Mouse (Mus musculus) ES-E14 (cell line): ENCODE measurements around the gene Cadps2.

Experiments
- CHD2 ChIP-seq: IDR thresholded peaks from 2 replicates; pipeline ENCODE4 v1.6.1; 2014; ENCODE audit warnings: mild to moderate bottlenecking, low read depth, low read length, inconsistent platforms
- HCFC1 ChIP-seq: IDR thresholded peaks from 2 replicates; pipeline ENCODE4 v1.6.1; 2012; ENCODE audit warnings: low read length, inconsistent platforms, borderline replicate concordance; ENCODE audit not compliant: insufficient read depth
- ZC3H11A ChIP-seq: IDR thresholded peaks from 2 replicates; pipeline ENCODE4 v1.6.1; 2012; ENCODE audit warnings: low read depth, mild to moderate bottlenecking, inconsistent platforms, low read length, borderline replicate concordance
- ZNF384 ChIP-seq: IDR thresholded peaks from 2 replicates; pipeline ENCODE4 v1.6.1; 2012; ENCODE audit warnings: low read depth, low read length, inconsistent platforms

GRCm38 (mm10) chr6:23386711-23387110 lies 452.5 kb downstream of the Cadps2 start:
- no peak for TF ChIP-seq CHD2
- no peak for TF ChIP-seq ZNF384
- TF ChIP-seq HCFC1 = no peak
- TF ChIP-seq ZC3H11A = no peak
